Mouse (Mus musculus) hindbrain, embryonic 11.5 days (tissue): Measurements from ENCODE around the gene Prss38. TPM values are rescaled to one million over a fixed set of nuclear protein-coding genes. Genes with fewer than 3 reads are reported as not detected.

Source experiments
- ATAC-seq: fragments of 200-750 bp; cut with Nextera tagmentation; 2 replicates; pipeline ENCODE4 v1.8.0; 2017; ENCODE audit warnings: mild to moderate bottlenecking, moderate TSS enrichment, moderate library complexity; ENCODE audit not compliant: low FRiP score
- DNase-seq: peaks from one replicate; pipeline ENCODE4 v3.0.0-alpha.2; 2015; ENCODE audit warnings: low spot score
- H3K27ac ChIP-seq: fragments of 300-500 bp; sonication (generic); 2 replicates; pipeline ENCODE4 v1.5.1; 2014; ENCODE audit warnings: mild to moderate bottlenecking, low read depth, low read length
- H3K27me3 ChIP-seq: fragments of 300-500 bp; sonication (generic); 2 replicates; pipeline ENCODE4 v1.6.1; 2014; ENCODE audit warnings: mild to moderate bottlenecking, low read length, moderate library complexity, mixed read lengths; ENCODE audit not compliant: control insufficient read depth, insufficient read depth
- H3K36me3 ChIP-seq: fragments of 300-500 bp; sonication (generic); 2 replicates; pipeline ENCODE4 v1.6.1; 2014; ENCODE audit warnings: mild to moderate bottlenecking, low read length, moderate library complexity, mixed read lengths; ENCODE audit not compliant: control insufficient read depth, insufficient read depth
- H3K4me1 ChIP-seq: fragments of 300-500 bp; sonication (generic); replicated peaks from 2 replicates; pipeline ENCODE4 v1.6.1; 2014; ENCODE audit warnings: low read length, mixed read lengths; ENCODE audit not compliant: control insufficient read depth, insufficient read depth
- H3K4me2 ChIP-seq: fragments of 300-500 bp; sonication (generic); replicated peaks from 2 replicates; pipeline ENCODE4 v1.6.1; 2014; ENCODE audit warnings: mild to moderate bottlenecking, low read depth, low read length
- H3K4me3 ChIP-seq: fragments of 300-500 bp; sonication (generic); 2 replicates; pipeline ENCODE4 v1.5.1; 2014; ENCODE audit warnings: low read depth, low read length
- H3K9ac ChIP-seq: fragments of 300-500 bp; sonication (generic); 2 replicates; pipeline ENCODE4 v1.6.1; 2014; ENCODE audit warnings: low read depth, low read length
- H3K9me3 ChIP-seq: fragments of 300-500 bp; sonication (generic); 2 replicates; pipeline ENCODE4 v1.6.1; 2016; ENCODE audit warnings: low read length; ENCODE audit not compliant: control insufficient read depth
- WGBS: fragments of 180-500 bp; shearing (Covaris S2); extraction: QIAGEN DNeasy Blood & Tissue Kit; methylation state at CpG from one replicate; pipeline ENCODE4 v1.1.7; 2014; 5-methylcytosine and 5-hydroxymethylcytosine counted together
- polyA plus RNA-seq: library from polyadenylated mRNA; unstranded; fragments of >200 nt; fragmentation: Nextera tagmentation; extraction: Ambion mirVana; gene quantifications from 2 replicates; pipeline ENCODE4 v1.2.1, GENCODE M21; 2014

The Prss38 gene
- polyA plus RNA-seq, 1 experiment from 2014 or later, result not detected

DNA sequence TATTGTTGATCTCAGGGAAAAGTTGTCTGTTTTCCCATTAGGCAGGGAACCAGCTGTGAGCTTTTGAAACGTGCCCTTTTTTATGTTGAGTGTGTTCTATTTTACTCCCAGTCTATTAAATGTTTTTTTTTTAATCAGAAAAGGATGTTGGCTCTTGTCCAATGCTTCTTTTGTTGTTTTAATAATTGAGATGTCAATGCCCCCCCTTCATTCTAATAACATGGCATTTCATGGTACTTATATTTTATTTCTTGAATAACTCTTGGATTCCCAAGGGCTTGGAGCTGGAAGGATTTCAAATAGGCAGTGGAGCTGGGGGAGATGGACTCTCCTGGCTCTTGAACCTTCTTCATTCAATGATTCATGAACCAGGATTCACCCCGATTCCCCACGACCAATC lies 9.4 kb downstream of the Prss38 start:
- Histone ChIP-seq H3K36me3 (no peaks in the 10 kb centered on the region), H3K27ac (no peak overlapping the region), H3K9ac (no peak overlapping the region), H3K4me2 (no peak overlapping the region), H3K27me3 (no peaks in the 10 kb centered on the region), H3K4me3 (no peak overlapping the region), H3K4me1 (no peaks in the 10 kb centered on the region), H3K9me3 (no peaks in the 10 kb centered on the region)
- DNase-seq (no peak), ATAC-seq (no peak)
- WGBS, result 74% methylated on average over 3 of the region's 3 CpGs

DNA sequence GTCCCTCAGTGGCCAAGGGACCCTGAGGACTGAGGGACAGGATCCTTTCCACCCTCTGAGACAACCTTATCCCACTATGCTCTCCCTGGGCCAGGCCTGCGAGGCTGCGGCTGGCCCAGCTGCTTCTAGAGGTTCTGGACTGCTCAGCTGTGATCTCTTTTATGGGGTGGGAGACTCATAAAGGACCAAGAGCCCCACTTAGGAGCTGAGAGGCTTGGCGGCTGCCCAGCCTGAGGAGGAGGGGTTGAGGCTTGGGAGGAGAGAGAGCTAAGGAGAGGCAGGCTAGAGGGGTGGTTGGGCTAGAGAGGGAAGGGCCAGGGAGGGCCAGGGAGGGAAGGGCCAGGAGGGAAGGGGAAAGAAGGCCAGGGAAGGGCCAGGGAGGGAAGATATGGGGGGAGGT lies 11.0 kb downstream of the Prss38 start:
- no peaks in the 10 kb centered on the region for H3K9me3 ChIP-seq
- WGBS, result 71% methylated on average over 3 of the region's 3 CpGs
- H3K27ac ChIP-seq, result no peak overlapping the region
- no peak for DNase-seq
- no peak overlapping the region for H3K9ac ChIP-seq
- H3K4me2 ChIP-seq, result no peak overlapping the region
- no peak for ATAC-seq
- no peaks in the 10 kb centered on the region for H3K36me3 ChIP-seq
- H3K4me1 ChIP-seq, result no peaks in the 10 kb centered on the region
- H3K4me3 ChIP-seq, result no peak overlapping the region
- H3K27me3 ChIP-seq, result no peaks in the 10 kb centered on the region

GRCm38 (mm10) chr11:59364007-59364406 lies 11.4 kb downstream of the Prss38 start:
- Histone ChIP-seq H3K36me3 (no peaks in the 10 kb centered on the region), H3K9me3 (no peaks in the 10 kb centered on the region), H3K9ac (no peak overlapping the region), H3K4me3 (no peak overlapping the region), H3K4me1 (no peaks in the 10 kb centered on the region), H3K27me3 (no peaks in the 10 kb centered on the region), H3K27ac (no peak overlapping the region), H3K4me2 (no peak overlapping the region)
- ATAC-seq (no peak), DNase-seq (no peak)
- 84% methylated on average over 9 of the region's 9 CpGs for WGBS

DNA sequence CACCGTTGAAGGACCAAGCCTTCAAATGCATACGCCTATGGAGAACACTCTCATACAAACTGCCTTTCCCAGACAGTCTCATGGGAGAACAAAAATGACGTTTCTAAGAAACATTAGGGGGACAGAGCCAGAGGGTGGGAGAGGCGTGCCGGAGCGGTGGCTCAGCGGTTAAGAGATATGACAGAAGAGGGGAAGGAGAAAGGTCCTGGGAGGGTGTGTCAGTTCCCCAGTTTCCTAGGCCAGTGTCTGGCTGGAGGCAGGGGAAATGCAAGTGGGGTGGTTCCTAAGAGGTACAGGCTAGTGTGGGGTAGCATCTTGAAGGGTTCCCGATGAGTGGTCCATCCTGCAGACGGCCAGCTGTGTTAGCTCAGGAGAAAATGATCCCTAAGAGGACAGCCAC lies 14.2 kb downstream of the Prss38 start:
- no peak overlapping the region for H3K4me3 ChIP-seq
- H3K9me3 ChIP-seq, result no peaks in the 10 kb centered on the region
- H3K36me3 ChIP-seq, result no peaks in the 10 kb centered on the region
- DNase-seq (no peak), ATAC-seq (no peak)
- H3K27ac ChIP-seq, result no peak overlapping the region
- no peak overlapping the region for H3K4me2 ChIP-seq
- 85% methylated on average over 9 of the region's 9 CpGs for WGBS
- H3K9ac ChIP-seq, result no peak overlapping the region
- no peaks in the 10 kb centered on the region for H3K4me1 ChIP-seq
- no peaks in the 10 kb centered on the region for H3K27me3 ChIP-seq

DNA sequence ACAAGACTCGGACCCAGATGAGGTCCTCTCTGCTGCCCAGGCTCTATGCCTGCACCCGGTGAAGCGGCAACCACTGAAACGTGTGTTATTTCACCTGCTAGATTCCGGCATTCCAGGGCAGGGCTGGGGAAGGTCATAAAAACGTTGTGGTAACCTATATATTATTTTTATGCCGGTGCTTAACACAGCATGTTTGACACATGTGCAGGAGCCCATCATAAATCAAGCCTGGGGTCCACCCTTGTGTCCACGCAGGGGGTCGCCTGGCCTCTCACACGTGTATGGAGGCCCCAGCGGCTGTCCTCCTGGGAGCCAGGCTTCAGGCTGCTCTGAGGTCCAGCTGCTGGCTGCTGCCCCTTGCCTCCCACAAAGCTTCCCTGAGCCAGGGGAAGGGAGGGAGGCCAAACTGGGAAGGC lies 18.6 kb downstream of the Prss38 start:
- H3K27ac ChIP-seq, result no peak overlapping the region
- no peaks in the 10 kb centered on the region for H3K36me3 ChIP-seq
- 59% methylated on average over 11 of the region's 11 CpGs for WGBS
- DNase-seq (no peak), ATAC-seq (no peak)
- H3K27me3 ChIP-seq, result no peaks in the 10 kb centered on the region
- no peak overlapping the region for H3K9ac ChIP-seq
- no peaks in the 10 kb centered on the region for H3K4me1 ChIP-seq
- no peaks in the 10 kb centered on the region for H3K9me3 ChIP-seq
- no peak overlapping the region for H3K4me3 ChIP-seq
- no peak overlapping the region for H3K4me2 ChIP-seq

GRCm38 (mm10) chr11:59354793-59355192 lies 20.7 kb downstream of the Prss38 start:
- H3K27ac ChIP-seq, result no peak overlapping the region
- H3K4me2 ChIP-seq, result no peak overlapping the region
- H3K9me3 ChIP-seq, result no peaks in the 10 kb centered on the region
- ATAC-seq, result no peak
- no peaks in the 10 kb centered on the region for H3K27me3 ChIP-seq
- H3K9ac ChIP-seq, result no peak overlapping the region
- H3K36me3 ChIP-seq, result no peaks in the 10 kb centered on the region
- WGBS, result 79% methylated on average over 4 of the region's 4 CpGs
- DNase-seq, result no peak
- no peak overlapping the region for H3K4me3 ChIP-seq
- H3K4me1 ChIP-seq, result no peaks in the 10 kb centered on the region

GRCm38 (mm10) chr11:59350326-59350725 lies 25.1 kb downstream of the Prss38 start:
- Histone ChIP-seq H3K9ac (no peak overlapping the region), H3K4me3 (no peak overlapping the region), H3K4me2 (no peak overlapping the region), H3K9me3 (no peaks in the 10 kb centered on the region), H3K4me1 (no peaks in the 10 kb centered on the region), H3K27me3 (no peaks in the 10 kb centered on the region), H3K27ac (no peak overlapping the region), H3K36me3 (no peaks in the 10 kb centered on the region)
- DNase-seq (no peak), ATAC-seq (no peak)
- 78% methylated on average over 2 of the region's 2 CpGs for WGBS

GRCm38 (mm10) chr11:59346166-59346910 lies 29.1 kb downstream of the Prss38 start:
- WGBS, result 83% methylated on average over 11 of the region's 11 CpGs
- Histone ChIP-seq H3K27me3 (no peaks in the 10 kb centered on the region), H3K4me2 (no peak overlapping the region), H3K36me3 (no peaks in the 10 kb centered on the region), H3K9me3 (no peaks in the 10 kb centered on the region), H3K4me1 (no peaks in the 10 kb centered on the region), H3K27ac (no peak overlapping the region), H3K9ac (no peak overlapping the region), H3K4me3 (no peak overlapping the region)
- ATAC-seq (no peak), DNase-seq (no peak)

- no peaks in the 10 kb centered on the region for H3K27me3 ChIP-seq
- no peak overlapping the region for H3K4me2 ChIP-seq
- H3K4me1 ChIP-seq, result no peaks in the 10 kb centered on the region
- no peak overlapping the region for H3K9ac ChIP-seq
- no peaks in the 10 kb centered on the region for H3K36me3 ChIP-seq
- DNase-seq, result no peak
- ATAC-seq, result no peak
- H3K9me3 ChIP-seq, result no peaks in the 10 kb centered on the region
- 89% methylated on average over 5 of the region's 5 CpGs for WGBS
- H3K4me3 ChIP-seq, result no peak overlapping the region
- no peak overlapping the region for H3K27ac ChIP-seq
These were observed 32.5 kb downstream of the Prss38 start for GRCm38 (mm10) chr11:59342956-59343355.
